Mouse (Mus musculus): ENCODE results near the gene Stk31.

GRCm38 (mm10) chr6:49368212-49368611 is 27.2 kb upstream of the Stk31 start:
- TF ChIP-seq CTCF (IDR thresholded peaks at IDR 0.05; ENCODE audit: extremely low read depth, insufficient read depth, insufficient read length, insufficient replicate concordance) (no peak), POLR2A (IDR thresholded peaks at IDR 0.05; ENCODE audit: low read depth, low read length) (no peak)
